Mouse (Mus musculus): ENCODE data around the gene Syngr2. TPM values are rescaled to one million over a fixed set of nuclear protein-coding genes. Genes with fewer than 3 reads are reported as not detected.

Syngr2 gene
- polyA plus RNA-seq, 1 experiment: 120 TPM

DNA sequence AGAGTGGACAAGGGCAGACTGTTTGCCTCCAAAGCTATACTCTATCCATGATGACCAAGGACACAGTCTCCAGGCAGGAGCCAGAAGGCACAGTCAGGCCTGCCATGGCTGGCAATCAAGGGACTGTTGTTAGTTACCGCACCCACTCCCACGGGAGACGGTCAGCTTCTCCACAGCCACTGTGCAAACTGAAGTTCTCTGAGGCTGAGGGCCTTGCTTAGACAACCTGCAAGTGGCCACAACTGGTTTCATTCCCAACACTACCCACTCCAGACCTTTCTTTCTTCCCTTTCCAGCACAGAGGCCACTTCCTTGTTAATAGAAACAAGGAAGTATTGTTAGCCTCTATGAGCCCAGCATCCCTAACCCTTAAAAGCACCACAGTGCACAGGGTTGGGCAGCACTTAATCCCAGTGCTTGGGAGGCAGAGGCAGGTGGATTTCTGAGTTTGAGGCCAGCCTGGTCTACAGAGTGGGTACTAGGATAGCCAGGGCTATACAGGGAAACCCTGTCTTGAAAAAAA is 6.2 kb upstream of the Syngr2 start:
- 82% methylated on average over 3 of the region's 3 CpGs for WGBS
- TF ChIP-seq CTCF (IDR thresholded peaks at IDR 0.05; ENCODE audit: control insufficient read depth, insufficient read depth, low read length) (no peak), POLR2A (IDR thresholded peaks at IDR 0.05; ENCODE audit: borderline replicate concordance, control insufficient read depth, low read depth, low read length) (no peak)
- H3K27ac ChIP-seq (ENCODE audit: control insufficient read depth, insufficient read depth, low read depth, low read length, poor library complexity): no peak overlapping the region
- no peak overlapping the region for H3K4me3 ChIP-seq (replicated peaks; ENCODE audit: control insufficient read depth, low read depth, low read length)
- peaks cover 5% of the 10 kb centered on the region; the same call in 1 of the 2 replicates for H3K4me1 ChIP-seq (ENCODE audit: control insufficient read depth, insufficient read depth, low read length)

DNA sequence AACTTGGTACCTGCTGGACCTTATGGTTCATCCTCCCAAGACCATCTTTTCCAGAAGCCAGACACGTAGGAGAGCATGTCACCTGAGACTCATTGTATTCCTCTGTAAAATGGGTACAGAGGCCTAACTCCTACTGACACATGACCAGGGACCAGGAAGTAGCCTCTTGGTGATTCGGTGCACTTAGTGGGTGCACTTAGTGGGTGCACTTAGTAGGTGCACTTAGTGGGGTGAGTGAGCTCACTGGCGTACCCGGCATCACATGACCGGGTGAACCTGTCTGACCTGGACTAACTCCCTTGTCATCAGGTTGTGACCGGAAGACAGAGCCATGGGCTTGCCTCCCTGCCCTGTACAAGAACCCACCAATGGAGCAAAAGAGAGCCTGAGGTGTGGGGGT is 2.7 kb upstream of the Syngr2 start:
- WGBS: 94% methylated on average over 6 of the region's 6 CpGs
- Histone ChIP-seq H3K4me3 (replicated peaks; ENCODE audit: control insufficient read depth, low read depth, low read length) (no peak overlapping the region), H3K4me1 (ENCODE audit: control insufficient read depth, insufficient read depth, low read length) (peaks cover 6% of the 10 kb centered on the region), H3K27ac (ENCODE audit: control insufficient read depth, insufficient read depth, low read depth, low read length, poor library complexity) (no peak overlapping the region)
- no peak for TF ChIP-seq CTCF (IDR thresholded peaks at IDR 0.05; ENCODE audit: control insufficient read depth, insufficient read depth, low read length)
- TF ChIP-seq POLR2A (IDR thresholded peaks at IDR 0.05; ENCODE audit: borderline replicate concordance, control insufficient read depth, low read depth, low read length): no peak

DNA sequence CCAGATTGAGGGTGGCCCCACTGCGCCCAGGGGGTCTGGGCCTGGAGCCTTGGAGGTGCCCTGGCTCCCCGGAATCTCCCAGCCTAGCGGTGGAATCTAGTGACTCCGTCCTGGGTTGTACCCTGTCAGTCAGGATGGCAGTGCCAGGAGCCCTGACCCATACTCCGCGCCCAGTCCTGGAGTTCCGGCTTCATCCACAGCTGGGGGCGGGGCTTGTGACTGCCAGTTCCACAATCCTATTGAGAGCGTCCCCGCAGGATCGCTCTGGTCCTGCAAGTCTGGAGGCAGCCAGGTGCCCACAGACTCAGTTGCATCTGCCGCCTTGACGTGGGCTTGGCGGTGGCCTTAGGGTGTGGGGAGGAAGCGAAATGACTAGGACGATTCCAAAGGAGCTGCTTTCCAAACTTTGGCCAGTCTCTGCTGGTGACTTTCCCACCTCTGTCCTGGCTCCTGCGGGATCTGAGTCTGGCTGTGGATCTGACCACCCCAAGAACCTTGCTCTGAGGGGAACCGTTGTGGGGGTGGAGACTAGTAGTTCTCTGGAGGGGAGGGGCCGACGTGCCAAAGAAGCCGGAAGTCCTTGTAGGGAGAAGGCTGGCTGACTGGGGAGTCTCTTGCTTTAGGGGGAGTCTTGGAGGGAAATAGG is 1.1 kb downstream of the Syngr2 start:
- under 1% methylated on average over 21 of the region's 21 CpGs for WGBS
- peak; percentile 39; the same call in 1 of the 2 replicates for TF ChIP-seq CTCF (IDR thresholded peaks at IDR 0.05; ENCODE audit: control insufficient read depth, insufficient read depth, low read length)
- TF ChIP-seq POLR2A (IDR thresholded peaks at IDR 0.05; ENCODE audit: borderline replicate concordance, control insufficient read depth, low read depth, low read length): peak; percentile 37; the same call in 1 of the 2 replicates
- Histone ChIP-seq H3K4me1 (ENCODE audit: control insufficient read depth, insufficient read depth, low read length) (peaks cover 12% of the 10 kb centered on the region), H3K4me3 (replicated peaks; ENCODE audit: control insufficient read depth, low read depth, low read length) (peak overlapping the region; percentile 74), H3K27ac (ENCODE audit: control insufficient read depth, insufficient read depth, low read depth, low read length, poor library complexity) (peak overlapping the region; percentile 86)

DNA sequence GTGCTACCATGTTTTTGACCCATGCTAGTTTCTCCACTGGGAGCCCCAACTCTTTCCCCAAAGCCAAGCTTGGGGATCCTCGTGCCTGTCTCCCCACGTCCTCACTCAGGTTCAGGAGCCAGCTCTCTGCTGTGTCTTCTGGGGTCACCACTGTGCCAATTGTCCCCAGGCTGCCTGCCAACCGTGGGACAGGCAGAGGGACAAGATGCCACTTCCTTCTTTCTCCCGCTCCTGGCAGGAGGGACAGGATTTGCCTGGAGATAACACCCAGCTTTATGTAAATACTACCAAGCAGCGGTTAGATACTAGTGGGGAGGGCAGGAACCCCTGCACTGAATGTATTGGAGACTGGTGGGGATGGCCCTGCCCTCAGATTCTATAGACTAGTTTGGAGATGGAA is 4.4 kb downstream of the Syngr2 start:
- TF ChIP-seq POLR2A (IDR thresholded peaks at IDR 0.05; ENCODE audit: borderline replicate concordance, control insufficient read depth, low read depth, low read length): no peak
- TF ChIP-seq CTCF (IDR thresholded peaks at IDR 0.05; ENCODE audit: control insufficient read depth, insufficient read depth, low read length): no peak
- peaks cover 11% of the 10 kb centered on the region for H3K4me1 ChIP-seq (ENCODE audit: control insufficient read depth, insufficient read depth, low read length)
- H3K27ac ChIP-seq (ENCODE audit: control insufficient read depth, insufficient read depth, low read depth, low read length, poor library complexity): no peak overlapping the region
- H3K4me3 ChIP-seq (replicated peaks; ENCODE audit: control insufficient read depth, low read depth, low read length): no peak overlapping the region
- WGBS: 34% methylated on average over 5 of the region's 5 CpGs

DNA sequence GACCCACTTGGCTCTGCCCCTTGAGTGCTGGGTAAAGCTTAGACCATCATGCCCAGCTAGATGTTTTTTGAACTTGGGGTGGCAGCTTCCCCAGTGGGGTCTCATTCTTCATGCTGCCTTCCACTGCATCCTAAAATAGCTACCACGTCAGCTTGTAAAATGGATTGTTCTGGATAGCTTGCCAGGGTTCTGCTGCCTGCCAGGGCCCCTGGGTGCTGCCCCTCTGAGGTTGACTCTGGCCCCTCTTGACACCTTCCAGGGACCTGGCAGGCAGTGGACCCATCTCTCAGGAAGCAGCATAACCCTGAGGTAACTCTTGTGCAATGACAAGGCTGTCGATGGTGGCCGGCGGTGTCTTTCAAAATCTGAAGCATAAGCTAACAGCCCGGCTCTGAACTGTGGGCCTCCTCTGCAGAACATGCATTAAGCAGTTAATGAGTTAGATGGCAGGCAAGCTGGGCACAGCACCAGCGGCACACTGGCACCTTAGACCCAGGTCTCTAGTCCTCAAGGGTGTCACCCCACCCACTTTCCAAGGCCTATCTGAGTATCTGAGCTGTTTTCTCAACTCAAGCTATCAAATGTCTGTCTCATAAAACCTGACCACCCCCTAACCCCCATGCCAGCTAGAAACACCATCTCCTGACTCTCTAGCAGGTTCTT is 5.4 kb downstream of the Syngr2 start:
- H3K4me1 ChIP-seq (ENCODE audit: control insufficient read depth, insufficient read depth, low read length): peaks cover 11% of the 10 kb centered on the region
- 42% methylated on average over 6 of the region's 6 CpGs for WGBS
- peak overlapping the region; percentile 66 for H3K27ac ChIP-seq (ENCODE audit: control insufficient read depth, insufficient read depth, low read depth, low read length, poor library complexity)
- TF ChIP-seq CTCF (IDR thresholded peaks at IDR 0.05; ENCODE audit: control insufficient read depth, insufficient read depth, low read length): no peak
- no peak for TF ChIP-seq POLR2A (IDR thresholded peaks at IDR 0.05; ENCODE audit: borderline replicate concordance, control insufficient read depth, low read depth, low read length)
- no peak overlapping the region for H3K4me3 ChIP-seq (replicated peaks; ENCODE audit: control insufficient read depth, low read depth, low read length)

DNA sequence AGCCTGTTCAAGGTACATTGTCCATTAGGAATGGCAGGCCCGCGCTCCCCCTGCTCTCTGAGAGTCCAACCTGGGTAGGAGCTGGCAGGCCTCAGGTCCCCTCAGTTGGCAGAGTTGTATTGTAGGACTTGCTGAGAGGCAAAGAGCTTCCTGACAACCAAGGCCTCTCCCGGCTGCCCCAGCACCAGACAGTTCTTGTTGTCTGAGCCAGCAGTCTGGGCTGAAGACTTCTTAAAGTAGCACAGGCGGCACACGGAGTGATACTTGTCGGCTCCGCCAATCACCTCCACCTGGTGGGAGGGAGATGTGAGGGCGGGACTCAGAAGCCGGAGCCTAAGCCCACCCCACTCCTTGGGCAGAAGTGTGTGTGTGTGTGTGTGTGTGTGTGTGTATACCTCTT is 6.4 kb downstream of the Syngr2 start:
- peak overlapping the region; percentile 8 for H3K4me3 ChIP-seq (replicated peaks; ENCODE audit: control insufficient read depth, low read depth, low read length)
- 83% methylated on average over 9 of the region's 9 CpGs for WGBS
- peak overlapping the region; percentile 66 for H3K27ac ChIP-seq (ENCODE audit: control insufficient read depth, insufficient read depth, low read depth, low read length, poor library complexity)
- H3K4me1 ChIP-seq (ENCODE audit: control insufficient read depth, insufficient read depth, low read length): peaks cover 11% of the 10 kb centered on the region

DNA sequence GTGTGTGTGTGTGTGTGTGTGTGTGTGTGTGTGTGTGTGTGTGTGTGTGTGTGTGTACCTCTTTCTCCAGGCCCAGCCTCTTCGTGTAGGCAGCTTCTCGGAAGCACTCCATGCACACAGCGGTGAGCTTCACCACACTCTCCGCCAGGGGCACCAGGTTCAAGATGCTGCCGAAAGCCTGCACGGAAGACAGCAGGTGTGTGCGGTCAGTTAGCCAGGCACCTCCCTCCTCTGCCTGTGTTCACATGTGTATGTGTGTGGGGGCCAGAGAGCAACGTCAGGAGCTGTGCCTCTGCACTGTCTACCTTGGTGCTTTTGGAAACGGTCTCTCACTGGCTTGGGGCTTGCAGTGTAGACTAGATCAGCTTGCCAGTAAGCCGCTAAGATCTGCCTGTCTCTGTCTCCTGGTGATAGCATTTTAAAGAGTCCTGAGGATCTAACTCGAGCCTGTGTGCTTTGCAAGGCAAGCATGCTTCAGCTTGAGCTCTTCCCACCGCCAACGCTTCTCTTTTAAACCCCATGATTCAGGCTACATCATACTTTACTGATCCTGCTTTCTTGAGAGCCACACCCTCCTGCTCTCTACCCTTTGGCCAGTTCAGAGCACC is 7.0 kb downstream of the Syngr2 start:
- TF ChIP-seq POLR2A (IDR thresholded peaks at IDR 0.05; ENCODE audit: borderline replicate concordance, control insufficient read depth, low read depth, low read length) (no peak), CTCF (IDR thresholded peaks at IDR 0.05; ENCODE audit: control insufficient read depth, insufficient read depth, low read length) (no peak)
- Histone ChIP-seq H3K4me3 (replicated peaks; ENCODE audit: control insufficient read depth, low read depth, low read length) (no peak overlapping the region), H3K4me1 (ENCODE audit: control insufficient read depth, insufficient read depth, low read length) (peaks cover 9% of the 10 kb centered on the region), H3K27ac (ENCODE audit: control insufficient read depth, insufficient read depth, low read depth, low read length, poor library complexity) (no peak overlapping the region)
- WGBS: 88% methylated on average over 13 of the region's 13 CpGs

DNA sequence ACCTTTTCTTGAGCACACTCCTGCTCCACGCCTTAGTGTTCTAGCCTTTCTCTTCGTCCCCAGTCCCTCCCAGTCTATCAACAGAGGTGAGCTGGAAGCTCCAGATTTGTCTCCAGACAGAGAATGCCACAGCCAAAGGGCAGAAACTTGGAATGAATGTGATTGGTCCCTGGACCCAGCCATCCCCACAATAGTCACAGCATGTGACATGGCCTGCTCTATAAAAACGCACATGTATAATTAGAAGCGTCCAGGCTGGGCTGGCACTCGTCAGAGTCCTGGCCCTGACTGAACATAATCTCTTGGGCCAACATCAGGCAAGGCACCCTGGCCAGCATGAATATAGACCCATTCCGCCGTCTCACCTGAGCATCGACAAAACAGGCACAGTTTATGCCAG is 9.6 kb downstream of the Syngr2 start:
- no peak for TF ChIP-seq POLR2A (IDR thresholded peaks at IDR 0.05; ENCODE audit: borderline replicate concordance, control insufficient read depth, low read depth, low read length)
- Histone ChIP-seq H3K27ac (ENCODE audit: control insufficient read depth, insufficient read depth, low read depth, low read length, poor library complexity) (no peak overlapping the region), H3K4me3 (replicated peaks; ENCODE audit: control insufficient read depth, low read depth, low read length) (no peak overlapping the region), H3K4me1 (ENCODE audit: control insufficient read depth, insufficient read depth, low read length) (peaks cover 4% of the 10 kb centered on the region)
- 87% methylated on average over 8 of the region's 8 CpGs for WGBS
